Mouse (Mus musculus) liver, embryonic 16.5 days (tissue): ENCODE measurements around the gene Gdpd3. TPM values are rescaled to one million over a fixed set of nuclear protein-coding genes. Genes with fewer than 3 reads are reported as not detected.
A peak's percentile ranks its signal among the peaks of the same experiment; 100 is the strongest.
"Not testable (repeated sequence)": the region's sequence is repeated elsewhere in the genome, so short reads cannot be mapped to it uniquely, and the experiment has no call there.

Experiments
- ATAC-seq: fragments of 200-750 bp; cut with Nextera tagmentation; 2 replicates; pipeline ENCODE4 v1.8.0; 2017; ENCODE audit warnings: low read depth, mild to moderate bottlenecking, moderate number of reproducible peaks, moderate library complexity
- H3K27ac ChIP-seq: fragments of 300-500 bp; sonication (generic); 2 replicates; pipeline ENCODE4 v1.5.1; 2014; ENCODE audit warnings: mild to moderate bottlenecking, low read length
- H3K27me3 ChIP-seq: fragments of 300-500 bp; sonication (generic); 2 replicates; pipeline ENCODE4 v1.6.1; 2014; ENCODE audit warnings: low read depth, low read length, mixed read lengths; ENCODE audit not compliant: control insufficient read depth, insufficient read depth
- H3K36me3 ChIP-seq: fragments of 300-500 bp; sonication (generic); 2 replicates; pipeline ENCODE4 v1.6.1; 2014; ENCODE audit warnings: mild to moderate bottlenecking; ENCODE audit not compliant: control insufficient read depth, insufficient read depth
- H3K4me1 ChIP-seq: fragments of 300-500 bp; sonication (generic); 2 replicates; pipeline ENCODE4 v1.6.1; 2014; ENCODE audit warnings: low read depth, low read length, mixed read lengths; ENCODE audit not compliant: control insufficient read depth
- H3K4me2 ChIP-seq: fragments of 300-500 bp; sonication (generic); 2 replicates; pipeline ENCODE4 v1.6.1; 2014; ENCODE audit warnings: low read depth, low read length, mixed read lengths
- H3K4me3 ChIP-seq: fragments of 300-500 bp; sonication (generic); 2 replicates; pipeline ENCODE4 v1.5.1; 2014; ENCODE audit warnings: low read depth, mild to moderate bottlenecking, low read length
- H3K9ac ChIP-seq: fragments of 300-500 bp; sonication (generic); 2 replicates; pipeline ENCODE4 v1.6.1; 2014; ENCODE audit warnings: low read depth, low read length
- H3K9me3 ChIP-seq: fragments of 300-500 bp; sonication (generic); replicated peaks from 2 replicates; pipeline ENCODE4 v1.6.1; 2016; ENCODE audit warnings: low read length; ENCODE audit not compliant: control insufficient read depth
- WGBS: fragments of 180-500 bp; shearing (Covaris S2); extraction: QIAGEN DNeasy Blood & Tissue Kit; methylation state at CpG from one replicate; pipeline ENCODE4 v1.1.7; 2014; ENCODE audit not compliant: insufficient replicate concordance; 5-methylcytosine and 5-hydroxymethylcytosine counted together
- polyA plus RNA-seq: library from polyadenylated mRNA; unstranded; fragments of >200 nt; fragmentation: Nextera tagmentation; extraction: Ambion mirVana; gene quantifications from 2 replicates; pipeline ENCODE4 v1.2.1, GENCODE M21; 2015

The Gdpd3 gene
- polyA plus RNA-seq, result 0.36 and 0.55 TPM in 2 replicates

GRCm38 (mm10) chr7:126766201-126766600, at the start of gene Gdpd3:
Gdpd3 (plus strand) TSS chr7:126766334.
- Histone ChIP-seq H3K4me1 (peaks cover 24% of the 10 kb centered on the region), H3K36me3 (peaks cover 8% of the 10 kb centered on the region; the same call in 1 of the 2 replicates), H3K9me3 (no peaks in the 10 kb centered on the region), H3K27ac (no peak within 1 kb of the TSS), H3K4me3 (no peak within 1 kb of the TSS), H3K4me2 (no peak within 1 kb of the TSS), H3K27me3 (no peaks in the 10 kb centered on the region), H3K9ac (no peak within 1 kb of the TSS)
- WGBS, result 78% methylated on average over 16 of the region's 16 CpGs
- ATAC-seq, result 0 out of 2 replicates have a peak, but pooled peaks have one; percentile 28

GRCm38 (mm10) chr7:126717566-126717965, 48.6 kb upstream of the Gdpd3 start:
- no peaks in the 10 kb centered on the region for H3K36me3 ChIP-seq
- H3K9ac ChIP-seq, result no peak overlapping the region
- no peaks in the 10 kb centered on the region for H3K27me3 ChIP-seq
- no peaks in the 10 kb centered on the region for H3K4me1 ChIP-seq
- no peak overlapping the region for H3K4me3 ChIP-seq
- no peaks in the 10 kb centered on the region for H3K9me3 ChIP-seq
- WGBS, result 76% methylated on average over 3 of the region's 3 CpGs
- ATAC-seq, result no peak
- no peak overlapping the region for H3K27ac ChIP-seq
- H3K4me2 ChIP-seq, result no peak overlapping the region

GRCm38 (mm10) chr7:126718787-126719337, 47.3 kb upstream of the Gdpd3 start:
- H3K9ac ChIP-seq, result no peak overlapping the region
- no peak for ATAC-seq
- H3K27me3 ChIP-seq, result no peaks in the 10 kb centered on the region
- 84% methylated on average over 5 of the region's 5 CpGs for WGBS
- H3K4me1 ChIP-seq, result no peaks in the 10 kb centered on the region
- no peak overlapping the region for H3K27ac ChIP-seq
- no peak overlapping the region for H3K4me3 ChIP-seq
- H3K36me3 ChIP-seq, result no peaks in the 10 kb centered on the region
- no peak overlapping the region for H3K4me2 ChIP-seq
- no peaks in the 10 kb centered on the region for H3K9me3 ChIP-seq

GRCm38 (mm10) chr7:126721635-126722034, 44.5 kb upstream of the Gdpd3 start:
- Histone ChIP-seq H3K9me3 (no peaks in the 10 kb centered on the region), H3K27me3 (no peaks in the 10 kb centered on the region), H3K4me3 (no peak overlapping the region), H3K9ac (no peak overlapping the region), H3K27ac (no peak overlapping the region), H3K36me3 (no peaks in the 10 kb centered on the region), H3K4me1 (no peaks in the 10 kb centered on the region), H3K4me2 (no peak overlapping the region)
- ATAC-seq, result no peak
- WGBS, result 77% methylated on average over 13 of the region's 13 CpGs

- no peaks in the 10 kb centered on the region for H3K4me1 ChIP-seq
- no peak overlapping the region for H3K4me3 ChIP-seq
- 22% methylated on average over 3 of the region's 3 CpGs for WGBS
- no peak for ATAC-seq
- no peak overlapping the region for H3K9ac ChIP-seq
- no peaks in the 10 kb centered on the region for H3K27me3 ChIP-seq
- H3K9me3 ChIP-seq, result no peaks in the 10 kb centered on the region
- H3K36me3 ChIP-seq, result no peaks in the 10 kb centered on the region
- no peak overlapping the region for H3K4me2 ChIP-seq
- H3K27ac ChIP-seq, result no peak overlapping the region
Measured at GRCm38 (mm10) chr7:126725077-126725476, 41.1 kb upstream of the Gdpd3 start.

- ATAC-seq, result no peak
- Histone ChIP-seq H3K9me3 (no peaks in the 10 kb centered on the region), H3K9ac (no peak overlapping the region), H3K27ac (no peak overlapping the region), H3K4me2 (no peak overlapping the region), H3K4me1 (no peaks in the 10 kb centered on the region), H3K36me3 (no peaks in the 10 kb centered on the region), H3K4me3 (no peak overlapping the region), H3K27me3 (no peaks in the 10 kb centered on the region)
- WGBS, result 31% methylated on average over 5 of the region's 5 CpGs
Measured at GRCm38 (mm10) chr7:126725667-126726066, 40.5 kb upstream of the Gdpd3 start.

- H3K27me3 ChIP-seq, H3K27ac ChIP-seq, ATAC-seq, H3K9ac ChIP-seq, H3K4me1 ChIP-seq, H3K4me2 ChIP-seq, H3K4me3 ChIP-seq, H3K9me3 ChIP-seq, H3K36me3 ChIP-seq: not testable (repeated sequence)
- 56% methylated on average over 4 of the region's 4 CpGs for WGBS
Measured at GRCm38 (mm10) chr7:126730256-126730789, 35.8 kb upstream of the Gdpd3 start.

- WGBS, result 67% methylated on average over 8 of the region's 8 CpGs
Measured at GRCm38 (mm10) chr7:126736122-126736521, 30.0 kb upstream of the Gdpd3 start.

GRCm38 (mm10) chr7:126739551-126739950, 26.6 kb upstream of the Gdpd3 start:
- Histone ChIP-seq H3K4me2 (no peak overlapping the region), H3K9ac (no peak overlapping the region), H3K27me3 (no peaks in the 10 kb centered on the region), H3K4me3 (no peak overlapping the region), H3K27ac (no peak overlapping the region), H3K36me3 (no peaks in the 10 kb centered on the region), H3K4me1 (no peaks in the 10 kb centered on the region), H3K9me3 (no peaks in the 10 kb centered on the region)
- no peak for ATAC-seq
- WGBS, result 73% methylated on average over 17 of the region's 17 CpGs

More at GRCm38 (mm10) chr7:126736122-126736521, 30.0 kb upstream of the Gdpd3 start:
- H3K36me3 ChIP-seq, result no peaks in the 10 kb centered on the region
- no peaks in the 10 kb centered on the region for H3K4me1 ChIP-seq
- no peaks in the 10 kb centered on the region for H3K9me3 ChIP-seq
- H3K27ac ChIP-seq, result no peak overlapping the region
- H3K9ac ChIP-seq, result no peak overlapping the region
- H3K27me3 ChIP-seq, result no peaks in the 10 kb centered on the region
- H3K4me2 ChIP-seq, result no peak overlapping the region
- ATAC-seq, result no peak
- no peak overlapping the region for H3K4me3 ChIP-seq
